Mouse (Mus musculus) E14TG2a.4 (cell line): ENCODE data around the gene Elavl1.
A peak's percentile ranks its signal among the peaks of the same experiment; 100 is the strongest.

Experiments used
- H3K27me3 ChIP-seq: 2 replicates; pipeline ENCODE4 v1.6.1; 2014; ENCODE audit warnings: low read length, control low read depth; ENCODE audit not compliant: insufficient read depth
- H3K36me3 ChIP-seq: 2 replicates; pipeline ENCODE4 v1.6.1; 2014; ENCODE audit warnings: low read length, control low read depth; ENCODE audit not compliant: insufficient read depth
- H3K4me1 ChIP-seq: replicated peaks from 2 replicates; pipeline ENCODE4 v1.6.1; 2014; ENCODE audit warnings: low read depth, low read length, control low read depth
- H3K4me3 ChIP-seq: replicated peaks from 2 replicates; pipeline ENCODE4 v1.5.1; 2014; ENCODE audit warnings: mild to moderate bottlenecking, low read length
- H3K9me3 ChIP-seq: 2 replicates; pipeline ENCODE4 v1.6.1; 2014; ENCODE audit warnings: low read length, control low read depth
- CTCF ChIP-seq: conservative IDR thresholded peaks from 2 replicates; pipeline ENCODE4 v1.5.1; 2014; ENCODE audit warnings: low read length
- NANOG ChIP-seq: IDR thresholded peaks from 2 replicates; pipeline ENCODE4 v1.6.1; 2014; ENCODE audit warnings: borderline replicate concordance, low read length, mixed read lengths
- POU5F1 ChIP-seq: IDR thresholded peaks from 2 replicates; pipeline ENCODE4 v1.6.1; 2014; ENCODE audit warnings: low read length, borderline replicate concordance

Elavl1 gene

DNA sequence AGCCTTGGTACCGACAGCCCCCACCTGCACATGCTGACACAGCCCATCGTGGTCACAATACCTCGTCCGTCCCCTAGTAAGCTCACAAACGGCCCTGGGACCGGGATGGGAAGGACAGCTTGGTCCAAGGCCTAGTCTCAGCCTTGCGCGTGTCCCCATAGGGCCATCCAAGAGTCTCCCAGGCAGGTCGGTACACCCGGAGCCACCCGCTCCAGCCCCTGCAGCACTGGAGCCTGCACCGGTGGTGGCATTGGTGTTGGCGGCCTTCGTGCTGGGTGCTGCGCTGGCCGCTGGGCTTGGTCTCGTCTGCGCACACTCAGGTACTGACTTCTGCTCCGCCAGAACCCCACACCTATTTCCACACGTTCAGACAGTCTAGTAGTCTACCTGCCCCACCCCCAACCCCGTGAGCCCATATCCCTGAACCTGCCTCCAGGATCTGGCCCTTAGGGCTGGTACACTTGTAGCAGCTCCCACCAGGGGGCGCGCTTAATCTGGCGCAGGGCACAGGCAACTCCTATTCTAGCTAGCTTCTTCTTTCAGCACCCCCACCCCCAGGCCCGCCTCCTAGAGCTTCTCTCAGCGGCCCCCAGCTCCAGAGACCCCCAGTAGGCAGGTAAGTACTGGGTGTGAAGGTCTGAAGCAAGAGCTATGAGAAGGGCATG lies 74.8 kb downstream of the Elavl1 start:
- TF ChIP-seq CTCF (peak; percentile 27), NANOG (no peak)
- peaks cover 38% of the 10 kb centered on the region for H3K36me3 ChIP-seq
- H3K9me3 ChIP-seq, result no peaks in the 10 kb centered on the region
- peak overlapping the region; percentile 71 for H3K4me3 ChIP-seq
- peaks cover 13% of the 10 kb centered on the region for H3K27me3 ChIP-seq
- peaks cover 76% of the 10 kb centered on the region for H3K4me1 ChIP-seq

DNA sequence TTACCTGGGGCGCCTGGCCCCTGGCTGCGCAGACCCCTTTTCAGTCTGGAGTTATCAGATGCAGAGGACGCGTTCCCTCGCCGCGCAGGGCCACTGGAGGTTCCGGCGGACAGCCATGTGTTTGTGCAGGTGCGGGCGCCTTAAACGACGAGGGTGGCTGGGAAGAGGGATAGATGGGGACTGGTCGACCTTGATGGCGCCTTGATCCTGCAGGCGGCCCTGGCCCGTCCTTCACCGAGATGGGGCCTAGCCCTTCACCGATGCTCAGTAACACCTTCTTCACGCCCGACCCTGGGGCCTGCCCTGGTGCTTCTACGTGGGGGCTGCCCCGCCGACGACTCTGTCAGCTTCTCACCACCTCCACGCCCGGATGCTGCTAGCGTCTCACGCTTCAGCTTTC lies 76.0 kb downstream of the Elavl1 start:
- TF ChIP-seq CTCF (no peak), POU5F1 (no peak), NANOG (no peak)
- Histone ChIP-seq H3K4me1 (peaks cover 74% of the 10 kb centered on the region), H3K9me3 (no peaks in the 10 kb centered on the region), H3K4me3 (peak overlapping the region; percentile 71), H3K27me3 (peaks cover 13% of the 10 kb centered on the region), H3K36me3 (peaks cover 38% of the 10 kb centered on the region)

- Histone ChIP-seq H3K27me3 (peaks cover 13% of the 10 kb centered on the region), H3K9me3 (no peaks in the 10 kb centered on the region), H3K4me3 (peak within 1 kb of the TSS; percentile 71), H3K4me1 (peaks cover 69% of the 10 kb centered on the region), H3K36me3 (peaks cover 49% of the 10 kb centered on the region)
- TF ChIP-seq NANOG (no peak), POU5F1 (no peak), CTCF (no peak)
Measured at GRCm38 (mm10) chr8:4247951-4248540, 77.2 kb downstream of the Elavl1 start, which contains the start of gene Tgfbr3l. Tgfbr3l (plus strand) TSS chr8:4248214.

GRCm38 (mm10) chr8:4247241-4247640 lies 78.0 kb downstream of the Elavl1 start:
- no peak for TF ChIP-seq NANOG
- no peak for TF ChIP-seq POU5F1
- TF ChIP-seq CTCF, result no peak
- Histone ChIP-seq H3K4me1 (peaks cover 72% of the 10 kb centered on the region), H3K36me3 (peaks cover 57% of the 10 kb centered on the region), H3K27me3 (peaks cover 13% of the 10 kb centered on the region), H3K4me3 (no peak overlapping the region), H3K9me3 (no peaks in the 10 kb centered on the region)

GRCm38 (mm10) chr8:4245737-4246136 lies 79.5 kb downstream of the Elavl1 start:
- Histone ChIP-seq H3K4me1 (peaks cover 61% of the 10 kb centered on the region), H3K27me3 (peaks cover 13% of the 10 kb centered on the region), H3K36me3 (peaks cover 72% of the 10 kb centered on the region), H3K9me3 (no peaks in the 10 kb centered on the region), H3K4me3 (no peak overlapping the region)
- TF ChIP-seq CTCF, result no peak
- no peak for TF ChIP-seq POU5F1
- no peak for TF ChIP-seq NANOG

GRCm38 (mm10) chr8:4245061-4245460 lies 80.2 kb downstream of the Elavl1 start:
- Histone ChIP-seq H3K36me3 (peaks cover 79% of the 10 kb centered on the region), H3K4me3 (no peak overlapping the region), H3K4me1 (peaks cover 61% of the 10 kb centered on the region), H3K27me3 (peaks cover 10% of the 10 kb centered on the region), H3K9me3 (no peaks in the 10 kb centered on the region)
- TF ChIP-seq NANOG, result no peak
- no peak for TF ChIP-seq POU5F1
- no peak for TF ChIP-seq CTCF

GRCm38 (mm10) chr8:4239193-4239890 lies 85.9 kb downstream of the Elavl1 start:
- Histone ChIP-seq H3K9me3 (no peaks in the 10 kb centered on the region), H3K4me3 (peak overlapping the region; percentile 88), H3K27me3 (peaks cover 19% of the 10 kb centered on the region), H3K36me3 (peaks cover 49% of the 10 kb centered on the region), H3K4me1 (peaks cover 47% of the 10 kb centered on the region)
- TF ChIP-seq POU5F1 (no peak), CTCF (no peak), NANOG (no peak)

GRCm38 (mm10) chr8:4238434-4239192 lies 86.6 kb downstream of the Elavl1 start, which contains the start of the genes Map2k7 and Gm49320:
Map2k7 (plus strand) TSS chr8:4238740.
Gm49320 (plus strand) TSS chr8:4238865.
- Histone ChIP-seq H3K27me3 (peaks cover 26% of the 10 kb centered on the region), H3K36me3 (peaks cover 42% of the 10 kb centered on the region), H3K9me3 (no peaks in the 10 kb centered on the region), H3K4me1 (peaks cover 47% of the 10 kb centered on the region), H3K4me3 (peak within 1 kb of the TSS; percentile 88)
- TF ChIP-seq CTCF, result no peak
- no peak for TF ChIP-seq POU5F1
- TF ChIP-seq NANOG, result no peak
